Mouse (Mus musculus) cortical plate, adult 2 months (tissue): Measurements from ENCODE around the gene Dnal1.

ENCODE experiments used
- CTCF ChIP-seq: fragments of 200-500 bp; IDR thresholded peaks from 2 replicates; pipeline ENCODE4 v1.5.1; 2011; ENCODE audit warnings: mild to moderate bottlenecking, control low read depth, low read length; ENCODE audit not compliant: insufficient read depth; ENCODE audit errors: extremely low read depth
- POLR2A ChIP-seq: fragments of 200-500 bp; IDR thresholded peaks from 2 replicates; pipeline ENCODE4 v1.6.1; 2011; ENCODE audit warnings: mild to moderate bottlenecking, low read length, control low read depth; ENCODE audit not compliant: insufficient read depth; ENCODE audit errors: extremely low read depth

DNA sequence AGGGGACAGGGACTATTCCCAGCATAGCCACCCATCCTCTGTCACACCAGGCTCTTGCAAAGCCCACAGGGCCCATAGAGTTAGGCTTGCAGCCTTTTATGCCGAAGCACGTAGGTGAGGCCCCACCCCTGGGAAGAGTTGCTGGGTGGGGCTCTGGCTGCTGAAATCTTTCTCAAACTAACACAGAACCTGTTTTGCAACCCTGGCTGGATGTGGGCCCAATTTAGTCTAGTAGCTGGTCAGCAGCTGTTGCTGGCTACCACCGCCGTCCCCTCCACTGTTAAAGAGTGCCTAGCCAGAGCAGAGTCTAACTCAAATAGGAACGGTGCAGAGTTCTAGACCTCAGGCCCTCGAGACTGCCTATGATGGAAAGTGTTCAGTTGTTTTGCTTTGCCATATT is 60.7 kb downstream of the Dnal1 start:
- TF ChIP-seq POLR2A = no peak
- TF ChIP-seq CTCF = no peak
